Mouse (Mus musculus) limb, embryonic 13.5 days (tissue): ENCODE results near the gene B4galnt2. TPM values are rescaled to one million over a fixed set of nuclear protein-coding genes. Genes with fewer than 3 reads are reported as not detected.

Experiments
- microRNA-seq: library from miRNA; unstranded; fragments of <30 nt; microRNA quantifications from one replicate; pipeline ENCODE4, GENCODE M21; 2016
- polyA plus RNA-seq: library from polyadenylated mRNA; unstranded; fragments of >200 nt; fragmentation: Nextera tagmentation; extraction: Ambion mirVana; gene quantifications from 2 replicates; pipeline ENCODE4 v1.2.1, GENCODE M21; 2015

B4galnt2 gene
- polyA plus RNA-seq, 1 experiment from 2014 or later: 0.19 TPM

Small RNA genes lying within 50 kb of the gene (microRNA-seq; reads per million reads assigned to microRNA genes)
- 0.70 reads per million for gene Mir3063

Other genes starting within 250 kb of the B4galnt2 start
- 217 and 221 TPM in 2 replicates for gene Phb, start 247.9 kb downstream of the B4galnt2 start, polyA plus RNA-seq
- gene Zfp652, start 202.2 kb downstream of the B4galnt2 start, polyA plus RNA-seq: 26.8 and 26.9 TPM in 2 replicates
- 2.0 TPM in 2 replicates for gene B130006D01Rik, start 191.3 kb downstream of the B4galnt2 start, polyA plus RNA-seq
- gene Phospho1, start 90.4 kb downstream of the B4galnt2 start, polyA plus RNA-seq: 0.26 and 0.89 TPM in 2 replicates
- 11.2 and 12.0 TPM in 2 replicates for gene Gngt2, start 77.7 kb downstream of the B4galnt2 start, polyA plus RNA-seq
- gene Abi3, start 72.4 kb downstream of the B4galnt2 start, polyA plus RNA-seq: 5.4 and 5.5 TPM in 2 replicates
- 83.4 and 85.7 TPM in 2 replicates for gene Igf2bp1, start 91.0 kb upstream of the B4galnt2 start, polyA plus RNA-seq
- not detected in 2 replicates for gene Gip, start 109.7 kb upstream of the B4galnt2 start, polyA plus RNA-seq
- gene Snf8, start 120.0 kb upstream of the B4galnt2 start, polyA plus RNA-seq: 95.0 and 98.4 TPM in 2 replicates
- gene Ube2z, start 150.5 kb upstream of the B4galnt2 start, polyA plus RNA-seq: 39.2 and 41.4 TPM in 2 replicates
- gene Atp5g1, start 160.8 kb upstream of the B4galnt2 start, polyA plus RNA-seq: 424 and 500 TPM in 2 replicates
- not detected in 2 replicates for gene Calcoco2, start 197.1 kb upstream of the B4galnt2 start, polyA plus RNA-seq
- not detected in 2 replicates for gene Ttll6, start 218.9 kb upstream of the B4galnt2 start, polyA plus RNA-seq